Mouse (Mus musculus): ENCODE measurements around the gene Olfr235.
A peak's percentile ranks its signal among the peaks of the same experiment; 100 is the strongest.
"Not testable (repeated sequence)": the region's sequence is repeated elsewhere in the genome, so short reads cannot be mapped to it uniquely, and the experiment has no call there.

The Olfr235 gene

GRCm38 (mm10) chr19:12260732-12261131, at the start of gene Olfr235:
Gene Olfr235 (plus strand): TSS chr19:12261032.
- DNase-seq (ENCODE audit: low read depth, low spot score) = no peak

- not testable (repeated sequence) for DNase-seq (ENCODE audit: low read depth, low spot score)
Measured at GRCm38 (mm10) chr19:12232496-12232895, 28.3 kb upstream of the Olfr235 start, which contains the start of gene Olfr1432. Gene Olfr1432 (minus strand): TSS chr19:12232596.

- no peak for DNase-seq (ENCODE audit: low read depth, low spot score)
Measured at GRCm38 (mm10) chr19:12241559-12241958, 19.3 kb upstream of the Olfr235 start, which contains the start of gene Olfr262. Gene Olfr262 (minus strand): TSS chr19:12241659.

GRCm38 (mm10) chr19:12279554-12279953, 18.7 kb downstream of the Olfr235 start, which contains the start of gene Olfr1434:
Gene Olfr1434 (plus strand): TSS chr19:12279854.
- DNase-seq (ENCODE audit: low read depth, low spot score) = no peak

GRCm38 (mm10) chr19:12292979-12293378, 32.1 kb downstream of the Olfr235 start:
- DNase-seq (ENCODE audit: low read depth, low spot score) = peak; percentile 61

- not testable (repeated sequence) for DNase-seq (ENCODE audit: low read depth, low spot score)
Measured at GRCm38 (mm10) chr19:12299030-12299429, 38.2 kb downstream of the Olfr235 start, which contains the start of gene Olfr1436. Gene Olfr1436 (minus strand): TSS chr19:12299130.

All from telencephalon, adult 2 months (tissue).